Mouse (Mus musculus): ENCODE results near the gene Gm20521.
A peak's percentile ranks its signal among the peaks of the same experiment; 100 is the strongest.
"Not testable (repeated sequence)": the region's sequence is repeated elsewhere in the genome, so short reads cannot be mapped to it uniquely, and the experiment has no call there.

The Gm20521 gene

DNA sequence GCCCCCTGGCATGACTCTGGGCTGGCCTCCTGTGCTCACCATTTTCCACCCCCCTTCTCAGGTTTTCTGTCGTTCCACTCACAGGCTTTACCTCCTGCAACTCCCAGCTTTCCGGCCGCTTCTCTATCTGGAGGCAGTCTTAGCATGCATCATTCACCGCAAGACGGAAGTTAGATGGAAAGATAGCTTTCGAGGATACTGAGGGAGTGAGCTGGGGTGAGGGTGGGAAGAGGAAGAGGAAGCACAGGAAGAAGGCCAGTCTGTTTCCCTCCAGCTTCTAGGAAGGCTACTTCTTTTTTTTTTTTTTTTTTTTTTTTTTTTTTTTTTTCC lies 53.6 kb downstream of the Gm20521 start:
- DNase-seq (ENCODE audit: low read depth, low spot score) = no peak

DNA sequence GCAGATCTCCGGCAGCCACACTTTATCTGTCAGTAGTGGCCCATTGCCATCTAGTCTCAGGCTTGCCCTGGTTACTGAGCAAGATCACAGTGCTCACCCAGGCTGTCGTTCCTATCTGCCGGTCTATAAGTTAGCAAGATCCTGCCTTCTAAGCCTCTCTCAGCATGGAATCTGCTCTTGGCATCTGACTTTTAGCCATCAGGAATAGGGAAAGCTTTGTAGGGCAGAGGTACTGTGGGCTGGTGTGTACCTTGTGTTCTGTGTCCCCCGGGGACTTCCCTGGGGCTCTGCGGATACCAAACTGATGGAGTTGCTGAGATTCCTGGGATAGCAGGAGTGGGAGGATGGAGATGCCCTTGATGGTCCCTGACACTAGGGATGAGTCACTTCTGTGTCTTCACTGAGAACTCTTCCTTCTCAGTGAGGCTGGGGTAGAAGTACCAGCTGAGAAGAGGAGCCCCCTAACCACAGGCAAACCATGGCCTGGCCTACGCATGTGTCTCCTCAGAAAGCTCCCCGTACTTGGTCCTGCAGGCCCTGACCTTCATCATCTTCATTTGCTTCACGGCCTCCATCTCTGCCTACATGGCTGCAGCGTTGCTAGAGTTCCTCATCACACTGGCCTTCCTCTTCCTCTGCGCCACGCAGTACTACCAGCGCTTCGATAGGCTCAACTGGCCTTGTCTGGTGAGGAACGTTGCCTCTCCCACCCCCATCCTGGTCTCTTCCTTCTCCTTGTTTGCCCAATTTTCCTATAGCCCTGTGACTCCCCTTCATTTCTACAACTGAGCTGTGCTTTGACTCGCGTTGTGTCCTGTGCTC lies 54.3 kb downstream of the Gm20521 start:
- DNase-seq (ENCODE audit: low read depth, low spot score) = no peak

DNA sequence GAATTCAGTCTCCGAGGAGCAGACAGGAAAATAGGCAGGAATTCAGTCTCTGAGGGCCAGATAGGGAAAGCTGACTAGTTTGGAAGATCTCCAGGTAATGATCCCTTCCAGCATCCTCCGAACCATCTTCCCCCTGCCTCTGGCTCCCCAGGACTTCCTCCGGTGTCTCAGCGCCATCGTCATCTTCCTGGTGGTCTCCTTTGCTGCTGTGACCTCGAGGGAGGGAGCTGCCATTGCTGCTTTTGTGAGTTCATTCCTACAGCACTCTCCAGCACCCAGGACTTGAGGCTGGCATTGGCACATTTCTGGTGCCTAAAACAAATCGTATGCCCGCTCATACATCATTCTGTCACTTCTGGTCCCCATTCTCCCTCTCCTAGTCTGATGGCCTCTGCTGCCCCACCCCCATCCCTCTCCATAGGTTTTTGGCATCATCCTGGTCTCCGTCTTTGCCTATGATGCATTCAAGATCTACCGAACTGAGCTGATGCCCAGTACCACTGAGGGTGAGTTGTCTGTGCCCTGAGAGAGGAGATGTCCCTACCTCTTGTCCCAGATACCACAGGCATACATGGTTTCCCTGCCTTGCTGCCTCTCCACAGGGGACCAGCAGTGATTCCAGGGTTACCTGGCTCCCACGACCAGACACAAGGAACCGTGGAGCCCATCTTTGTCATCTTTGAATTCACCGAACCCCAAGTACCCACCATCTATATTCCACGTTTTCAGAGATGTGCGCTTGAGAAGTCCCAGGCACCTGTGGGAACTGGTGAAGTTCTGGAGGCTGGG lies 55.4 kb downstream of the Gm20521 start:
- no peak for DNase-seq (ENCODE audit: low read depth, low spot score)

DNA sequence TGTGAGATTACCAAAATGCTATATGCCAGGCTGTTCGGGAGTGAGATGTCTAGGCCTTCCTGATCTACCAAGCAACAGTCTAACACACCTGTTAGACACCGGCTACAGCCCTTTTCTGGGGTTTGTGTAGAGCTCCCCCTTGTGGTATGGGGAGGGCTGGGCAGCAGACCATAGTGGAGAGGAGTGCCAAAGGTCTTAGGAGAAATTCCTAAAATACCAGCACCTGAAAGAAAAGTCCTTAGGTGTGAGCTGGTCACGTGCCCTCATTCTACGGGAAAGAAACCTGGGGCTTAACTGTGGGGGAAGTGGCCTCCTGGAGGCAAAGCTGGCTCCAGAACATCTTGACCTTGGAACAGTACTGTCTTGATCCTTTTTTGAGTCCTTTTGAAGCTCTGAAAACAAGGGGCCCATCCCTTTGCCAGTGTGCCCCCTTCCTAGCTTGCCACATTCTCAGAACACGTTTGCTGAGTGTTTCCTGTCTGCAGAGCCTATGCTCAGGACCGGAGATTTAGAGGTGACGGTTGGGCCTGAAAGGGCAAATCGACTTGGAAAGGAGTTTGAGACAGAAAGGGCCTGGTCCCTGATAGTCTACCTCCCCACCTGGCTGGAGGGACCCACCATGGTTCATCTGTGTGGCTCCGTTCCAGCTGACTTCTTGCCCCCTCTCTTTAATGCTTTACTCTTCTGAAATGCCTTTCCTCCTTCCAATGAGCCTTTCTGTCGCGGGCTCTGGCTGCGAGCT lies 56.4 kb downstream of the Gm20521 start:
- peak; percentile 79 for DNase-seq (ENCODE audit: low read depth, low spot score)

DNA sequence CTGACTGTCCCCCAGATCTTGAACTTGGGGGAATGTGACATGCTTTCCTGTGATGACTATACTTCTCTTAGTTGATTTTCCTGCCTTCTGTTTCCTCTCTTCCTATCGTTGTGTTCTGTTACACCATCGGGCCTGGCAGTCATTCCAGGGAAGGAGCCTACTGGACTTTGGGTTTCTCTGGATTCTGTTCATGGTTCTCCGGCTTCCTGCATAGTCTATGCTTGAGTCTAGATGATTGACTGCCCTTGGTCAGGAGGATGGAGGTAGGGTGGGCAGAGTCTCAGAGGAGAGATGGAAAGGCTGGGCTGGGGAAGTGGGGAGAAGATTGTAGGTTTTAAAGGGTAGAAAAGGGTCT lies 56.9 kb downstream of the Gm20521 start:
- no peak for DNase-seq (ENCODE audit: low read depth, low spot score)

DNA sequence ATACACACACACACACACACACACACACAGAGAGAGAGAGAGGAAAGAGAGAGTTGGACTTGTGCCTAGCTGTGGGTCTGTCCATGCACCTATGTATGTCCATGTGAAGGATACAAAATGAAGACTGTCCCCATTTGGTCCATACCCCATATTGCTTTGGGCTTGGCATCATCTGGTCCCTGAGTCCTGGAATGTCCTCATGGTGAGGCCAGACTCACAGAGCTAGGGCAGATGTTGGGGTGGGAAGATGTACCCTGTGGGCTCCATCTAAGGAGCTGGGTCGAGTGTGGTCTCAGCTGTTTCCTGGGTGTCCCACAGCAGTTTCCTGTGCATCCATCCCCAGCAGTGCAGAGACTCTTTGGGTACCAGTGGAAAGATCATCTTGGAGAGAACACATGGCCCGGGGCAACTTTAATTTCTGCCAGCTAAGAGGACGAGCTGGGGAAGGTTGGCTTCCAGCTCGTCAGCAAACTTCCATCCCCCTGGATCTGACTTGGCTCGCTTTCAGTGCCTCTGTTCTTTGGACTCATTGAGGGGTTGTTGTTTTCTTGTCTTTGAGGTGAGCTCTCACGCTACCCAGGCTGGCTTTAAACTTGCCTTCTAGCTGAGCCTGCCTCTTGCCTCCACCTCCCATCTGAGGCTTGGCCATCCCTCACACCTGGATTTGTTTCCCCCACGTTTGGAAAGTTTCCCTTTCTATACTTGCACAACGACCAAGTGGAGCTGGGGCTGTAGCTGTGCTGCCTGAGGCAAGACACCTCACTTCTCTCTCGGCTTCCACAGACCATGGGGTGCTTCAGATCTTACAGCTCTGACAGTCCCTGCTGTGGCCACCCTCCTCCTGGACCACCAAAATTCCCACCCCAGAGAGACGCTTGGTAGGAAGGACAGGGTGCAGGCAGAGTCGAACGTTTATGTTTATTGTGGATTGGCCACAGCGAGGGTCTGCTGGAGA lies 58.1 kb downstream of the Gm20521 start:
- DNase-seq (ENCODE audit: low read depth, low spot score) = no peak

DNA sequence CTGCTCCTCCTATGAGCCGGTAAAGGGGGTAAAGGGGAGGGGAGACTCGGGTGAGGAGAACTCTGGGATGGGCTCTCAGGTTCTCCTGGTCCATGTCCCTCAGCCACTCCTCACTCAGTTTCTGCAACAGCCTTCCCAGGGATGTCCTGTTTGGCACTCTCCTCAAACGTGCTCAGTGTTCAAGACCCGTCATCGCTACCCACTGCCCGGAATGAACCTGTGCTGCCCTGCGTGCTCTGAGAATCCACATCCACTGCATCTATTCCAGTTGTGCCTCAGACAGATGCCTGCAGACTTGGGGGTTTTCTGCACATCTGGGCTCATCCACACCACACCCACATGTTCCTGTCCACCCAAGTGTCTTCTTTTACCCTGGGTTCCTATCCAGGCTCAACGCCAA lies 59.2 kb downstream of the Gm20521 start:
- no peak for DNase-seq (ENCODE audit: low read depth, low spot score)

DNA sequence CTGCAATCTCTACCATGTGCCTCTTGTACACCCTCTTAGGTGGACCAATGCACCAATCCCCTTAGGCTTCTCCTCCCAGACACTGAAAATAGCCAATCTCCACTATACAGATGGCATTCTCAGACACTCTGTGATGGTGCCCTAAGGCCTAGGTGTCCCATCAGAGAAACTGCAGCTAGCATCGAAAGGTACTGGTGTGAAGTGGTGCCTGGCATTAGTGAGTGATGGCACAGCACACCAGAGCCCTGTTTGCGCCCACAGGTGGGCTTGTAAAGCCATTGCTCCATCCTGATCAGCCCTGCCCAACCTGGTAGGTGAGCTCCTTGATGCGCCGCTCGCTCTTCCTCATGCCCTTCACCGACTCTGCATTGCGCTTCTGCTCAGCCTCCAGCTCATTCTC lies 60.7 kb downstream of the Gm20521 start:
- no peak for DNase-seq (ENCODE audit: low read depth, low spot score)

DNA sequence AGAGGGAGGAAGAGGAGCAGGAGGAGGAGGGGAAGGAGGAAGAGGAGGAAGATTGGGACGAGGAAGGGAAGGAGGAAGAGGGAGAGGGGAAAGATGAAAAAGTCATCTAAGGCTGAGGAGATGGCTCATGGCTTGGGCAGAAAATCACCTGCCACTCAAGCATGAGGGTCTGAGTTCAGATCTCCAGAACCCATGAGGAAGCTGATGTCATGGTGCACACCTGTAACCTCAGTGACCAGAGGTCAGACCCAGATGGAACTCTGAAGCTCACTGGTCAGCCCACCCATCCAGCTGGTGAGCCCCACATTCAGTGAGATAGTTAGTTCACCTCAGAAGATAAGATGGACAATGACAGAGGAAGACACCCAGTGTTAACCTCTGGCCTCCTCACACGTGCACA lies 61.7 kb downstream of the Gm20521 start:
- DNase-seq (ENCODE audit: low read depth, low spot score) = no peak

DNA sequence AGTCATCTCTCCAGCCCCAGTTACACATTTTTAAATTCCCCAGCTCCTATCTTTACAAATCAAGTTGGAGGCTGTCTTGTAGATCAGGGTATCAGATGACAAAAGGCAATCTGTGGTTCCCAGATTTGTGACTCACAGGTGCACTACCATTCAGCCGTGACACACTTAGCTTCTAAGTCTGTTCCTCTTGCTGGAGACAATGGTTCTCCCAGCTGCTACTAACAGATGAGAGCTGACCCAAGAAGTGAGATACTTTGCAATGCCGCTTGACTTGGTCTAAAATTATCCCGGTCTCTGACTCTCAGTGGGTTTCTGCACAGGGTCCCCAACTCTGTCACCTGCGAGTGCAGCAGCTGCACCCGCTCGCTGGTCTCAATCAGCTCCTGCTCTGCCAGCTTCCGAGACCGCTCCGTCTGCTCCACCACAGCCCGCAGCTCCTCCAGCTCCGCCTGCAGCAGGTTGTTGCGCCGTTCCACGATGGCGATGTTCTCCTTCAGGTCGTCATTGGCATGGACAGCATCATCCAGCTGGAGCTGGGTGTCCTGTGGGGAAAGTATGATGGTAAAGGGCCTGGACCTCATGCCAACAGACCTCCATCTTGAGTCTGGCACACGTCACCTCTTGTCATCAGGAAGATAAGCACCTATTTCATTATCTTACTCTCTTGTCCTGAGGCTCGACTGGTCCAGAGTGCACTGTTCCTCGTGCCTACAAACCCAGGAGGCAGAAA lies 62.9 kb downstream of the Gm20521 start:
- no peak for DNase-seq (ENCODE audit: low read depth, low spot score)

DNA sequence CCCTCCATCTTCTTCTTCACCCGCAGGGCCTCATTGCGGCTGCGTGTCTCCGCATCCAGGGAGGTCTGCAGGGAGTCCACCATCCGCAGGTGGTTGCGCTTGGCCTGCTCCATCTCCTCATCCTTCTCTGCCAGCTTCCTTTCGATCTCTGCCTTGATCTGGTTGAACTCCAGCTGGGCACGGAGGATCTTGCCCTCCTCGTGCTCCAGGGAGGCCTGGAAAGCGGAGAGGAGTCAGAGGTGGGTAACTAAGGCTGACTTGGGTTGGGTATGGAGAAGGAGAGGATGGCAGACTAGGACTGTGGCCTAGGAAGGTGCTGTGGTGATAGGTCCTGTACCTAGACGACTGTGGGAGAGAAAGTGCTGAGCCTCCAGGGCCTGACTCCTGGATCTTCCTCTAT lies 63.8 kb downstream of the Gm20521 start:
- not testable (repeated sequence) for DNase-seq (ENCODE audit: low read depth, low spot score)

Measured in CD4-positive, CD25-positive, alpha-beta regulatory T cell, adult 2 months (primary cell).